ENCODE assay signal across 16 mouse cellular contexts in the genomic region with DNA sequence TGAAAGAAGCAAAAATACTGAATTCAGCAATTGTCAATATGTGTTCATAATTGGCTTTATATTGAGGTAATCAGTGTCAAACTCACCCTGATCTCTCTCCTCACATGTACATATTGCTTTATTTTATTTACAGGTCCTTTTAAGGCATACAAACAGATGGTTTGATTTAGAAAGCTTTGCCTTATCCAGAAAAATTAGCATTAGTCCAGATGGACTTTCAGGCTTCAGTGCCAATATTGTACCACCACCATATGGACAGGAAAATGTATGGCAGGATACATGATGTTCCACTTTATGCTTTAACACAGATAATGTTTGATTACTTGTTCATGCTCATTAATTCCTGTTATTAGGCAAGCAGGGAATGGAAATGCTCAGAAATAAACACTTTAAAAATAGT.
DNase-seq lines count a peak whose midpoint lies in the region; ATAC-seq and TF ChIP-seq lines count a peak whose summit lies in the region.
"Had no signal": no experiment of that assay in that cellular context is flagged by ENCODE, and none has a peak within 500 bp of the region (broad histone marks: within the 10 kb centered on the region; RNA-seq: fewer than 3 reads in every experiment).

No protein-coding gene starts in this region.

- H3K36me3 ChIP-seq in hindbrain, embryonic 16.5 days (ENCODE audit: control insufficient read depth, insufficient read depth, low read length) = no peaks in the 10 kb centered on the region
- H3K36me3 ChIP-seq in hindbrain, embryonic 12.5 days = no peaks in the 10 kb centered on the region
- no peaks in the 10 kb centered on the region for H3K36me3 ChIP-seq in forebrain, embryonic 16.5 days (ENCODE audit: control insufficient read depth, insufficient read depth)
- H3K36me3 ChIP-seq: embryonic facial prominence, embryonic 13.5 days; heart, embryonic 15.5 days; limb, embryonic 15.5 days had no signal

- DNase-seq in brain, embryonic 18.5 days (ENCODE audit: low read depth, low spot score) = peak; percentile 30
- DNase-seq in cerebellum, adult 2 months = peak; percentile 50 to 94
- DNase-seq in spleen, adult 12 weeks (ENCODE audit: low spot score) = no peak
- DNase-seq: heart, adult 2 months; liver, postnatal 0 days; lung, postnatal 14 days; right cerebral cortex, adult 18-20 months had no signal

- no peak overlapping the region for H3K4me3 ChIP-seq in hindbrain, embryonic 16.5 days (ENCODE audit: low read length)
- H3K4me3 ChIP-seq in hindbrain, embryonic 12.5 days = no peak overlapping the region
- no peak overlapping the region for H3K4me3 ChIP-seq in cerebellum, adult 2 months (replicated peaks; ENCODE audit: insufficient read depth, low read depth, low read length)
- no peak overlapping the region for H3K4me3 ChIP-seq in forebrain, embryonic 16.5 days (replicated peaks; ENCODE audit: low read length)
- H3K4me3 ChIP-seq: embryonic facial prominence, embryonic 13.5 days; heart, adult 2 months; heart, embryonic 15.5 days; limb, embryonic 15.5 days had no signal

- H3K4me2 ChIP-seq in hindbrain, embryonic 16.5 days (ENCODE audit: low read length) = no peak overlapping the region
- no peak overlapping the region for H3K4me2 ChIP-seq in hindbrain, embryonic 12.5 days (replicated peaks)
- H3K4me2 ChIP-seq in forebrain, embryonic 16.5 days (ENCODE audit: low read length) = no peak overlapping the region
- H3K4me2 ChIP-seq: embryonic facial prominence, embryonic 13.5 days; heart, embryonic 15.5 days; limb, embryonic 15.5 days had no signal

- no peaks in the 10 kb centered on the region for H3K4me1 ChIP-seq in hindbrain, embryonic 16.5 days (ENCODE audit: control insufficient read depth, insufficient read depth, low read depth, low read length)
- no peaks in the 10 kb centered on the region for H3K4me1 ChIP-seq in hindbrain, embryonic 12.5 days
- peaks cover 7% of the 10 kb centered on the region; the same call in 1 of the 2 replicates for H3K4me1 ChIP-seq in cerebellum, adult 2 months (ENCODE audit: control insufficient read depth, insufficient read depth, low read length)
- no peaks in the 10 kb centered on the region for H3K4me1 ChIP-seq in forebrain, embryonic 16.5 days (replicated peaks; ENCODE audit: control insufficient read depth, insufficient read depth, low read length)
- H3K4me1 ChIP-seq: embryonic facial prominence, embryonic 13.5 days; heart, embryonic 15.5 days; limb, embryonic 15.5 days had no signal

- no peak for TF ChIP-seq POLR2A in cerebellum, adult 2 months (IDR thresholded peaks at IDR 0.05; ENCODE audit: borderline replicate concordance, insufficient read depth, low read length)

- no peak overlapping the region for H3K9ac ChIP-seq in hindbrain, embryonic 16.5 days (ENCODE audit: low read depth, low read length)
- H3K9ac ChIP-seq in hindbrain, embryonic 12.5 days = no peak overlapping the region
- no peak overlapping the region for H3K9ac ChIP-seq in forebrain, embryonic 16.5 days (replicated peaks; ENCODE audit: low read depth, low read length)
- H3K9ac ChIP-seq: embryonic facial prominence, embryonic 13.5 days; heart, embryonic 15.5 days; limb, embryonic 15.5 days; liver, postnatal 0 days had no signal

- no peak for TF ChIP-seq CTCF in cerebellum, adult 2 months (IDR thresholded peaks at IDR 0.05; ENCODE audit: borderline replicate concordance, insufficient read depth, low read depth, low read length)

- ATAC-seq in hindbrain, embryonic 16.5 days = peak; percentile 63; the same call in 1 of the 2 replicates
- no peak for ATAC-seq in hindbrain, embryonic 12.5 days (ENCODE audit: low FRiP score)
- peak; percentile 82 for ATAC-seq in forebrain, embryonic 16.5 days
- no peak for ATAC-seq in granulocyte monocyte progenitor cell, adult 5-6 weeks (replicated peaks; ENCODE audit: poor library complexity, severe bottlenecking)
- ATAC-seq: intestine, postnatal 0 days; liver, postnatal 0 days had no signal

- H3K9me3 ChIP-seq in hindbrain, embryonic 16.5 days (ENCODE audit: control insufficient read depth, low read length) = no peaks in the 10 kb centered on the region
- H3K9me3 ChIP-seq in hindbrain, embryonic 12.5 days (replicated peaks) = no peaks in the 10 kb centered on the region
- no peaks in the 10 kb centered on the region for H3K9me3 ChIP-seq in forebrain, embryonic 16.5 days (ENCODE audit: control insufficient read depth, low read length)
- H3K9me3 ChIP-seq: embryonic facial prominence, embryonic 13.5 days; heart, embryonic 15.5 days; limb, embryonic 15.5 days had no signal

- no peak overlapping the region for H3K27ac ChIP-seq in hindbrain, embryonic 16.5 days (ENCODE audit: low read depth, low read length)
- H3K27ac ChIP-seq in hindbrain, embryonic 12.5 days = no peak overlapping the region
- no peak overlapping the region for H3K27ac ChIP-seq in cerebellum, adult 2 months (ENCODE audit: insufficient read depth, low read length)
- H3K27ac ChIP-seq in forebrain, embryonic 16.5 days (ENCODE audit: low read length) = no peak overlapping the region
- H3K27ac ChIP-seq: embryonic facial prominence, embryonic 13.5 days; heart, adult 2 months; heart, embryonic 15.5 days; kidney, postnatal 0 days; limb, embryonic 15.5 days had no signal

- H3K27me3 ChIP-seq in hindbrain, embryonic 16.5 days (replicated peaks; ENCODE audit: control insufficient read depth, insufficient read depth, low read length) = no peaks in the 10 kb centered on the region
- no peaks in the 10 kb centered on the region for H3K27me3 ChIP-seq in hindbrain, embryonic 12.5 days
- H3K27me3 ChIP-seq in cerebellum, adult 2 months (ENCODE audit: control insufficient read depth, insufficient read depth, low read length) = no peaks in the 10 kb centered on the region
- H3K27me3 ChIP-seq in forebrain, embryonic 16.5 days (replicated peaks; ENCODE audit: control insufficient read depth, insufficient read depth, low read length) = no peaks in the 10 kb centered on the region
- H3K27me3 ChIP-seq: embryonic facial prominence, embryonic 13.5 days; heart, embryonic 15.5 days; limb, embryonic 15.5 days had no signal

Comparison
In these comparisons a context has a peak if more than half of its experiments do, and no peak if none do; other contexts are left out.
1. ATAC-seq: peak in hindbrain, embryonic 16.5 days (single experiment) and forebrain, embryonic 16.5 days (single experiment); none in hindbrain, embryonic 12.5 days (single experiment) and granulocyte monocyte progenitor cell, adult 5-6 weeks (single experiment).